Comparison of ENCODE assay signal across 13 mouse cellular contexts in the genomic region with DNA sequence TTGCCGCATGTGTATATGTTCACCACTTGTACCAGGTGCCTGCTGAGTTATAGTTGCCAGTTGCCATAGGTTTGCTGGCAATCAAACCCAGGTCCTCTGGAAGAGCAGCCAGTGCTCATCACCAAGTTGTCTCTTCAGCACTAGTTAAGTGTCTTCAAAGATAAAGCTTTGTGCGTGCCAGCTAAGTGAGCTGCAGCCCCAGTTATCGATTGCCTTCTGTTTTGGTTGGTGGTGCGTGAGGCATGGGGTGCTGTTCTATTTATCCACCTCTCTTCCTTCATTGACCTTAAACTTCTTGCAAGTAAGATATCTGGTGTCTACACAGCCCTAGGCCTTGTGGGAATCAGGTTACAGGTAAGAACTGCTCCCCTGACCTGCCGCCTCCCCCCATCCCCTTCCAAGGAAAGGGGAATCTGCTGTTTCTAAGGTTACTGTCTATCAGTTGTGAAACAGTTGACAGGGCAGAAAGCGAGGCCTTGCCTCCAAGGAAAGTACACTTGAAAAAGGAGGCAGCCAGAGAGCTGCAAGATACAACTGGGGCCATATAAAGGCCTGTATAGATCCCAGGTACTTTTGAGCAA.
DNase-seq lines count a peak whose midpoint lies in the region; ATAC-seq and TF ChIP-seq lines count a peak whose summit lies in the region.
"Had no signal": no experiment of that assay in that cellular context is flagged by ENCODE, and none has a peak within 500 bp of the region (broad histone marks: within the 10 kb centered on the region; RNA-seq: fewer than 3 reads in every experiment).

No protein-coding gene starts in this region.

- H3K36me3 ChIP-seq in E14TG2a.4 (ENCODE audit: insufficient read depth, low read length): peaks cover 61% of the 10 kb centered on the region
- 0 out of 2 replicates have a peak, but pooled peaks cover 4% of the 10 kb centered on the region for H3K36me3 ChIP-seq in embryonic facial prominence, embryonic 10.5 days (replicated peaks)
- no peaks in the 10 kb centered on the region for H3K36me3 ChIP-seq in liver, embryonic 16.5 days (ENCODE audit: control insufficient read depth, insufficient read depth)
- H3K36me3 ChIP-seq: hindbrain, embryonic 13.5 days had no signal

- no peak overlapping the region for H3K4me3 ChIP-seq in gastrocnemius, adult 2 months
- H3K4me3 ChIP-seq in E14TG2a.4 (replicated peaks; ENCODE audit: low read length): peak overlapping the region; percentile 59
- no peak overlapping the region for H3K4me3 ChIP-seq in embryonic facial prominence, embryonic 10.5 days
- H3K4me3 ChIP-seq in liver, embryonic 16.5 days (ENCODE audit: low read depth, low read length): no peak overlapping the region
- H3K4me3 ChIP-seq in cerebellum, adult 2 months (replicated peaks; ENCODE audit: insufficient read depth, low read depth, low read length): no peak overlapping the region
- H3K4me3 ChIP-seq: erythroblast, embryonic 14.5 days; heart, adult 2 months; hindbrain, embryonic 13.5 days had no signal

- H3K9ac ChIP-seq in liver, embryonic 16.5 days (ENCODE audit: low read depth, low read length): peak overlapping the region; percentile 30
- H3K9ac ChIP-seq: hindbrain, embryonic 13.5 days; lung, embryonic 14.5 days had no signal

- no peaks in the 10 kb centered on the region for H3K9me3 ChIP-seq in E14TG2a.4 (ENCODE audit: low read length)
- no peaks in the 10 kb centered on the region for H3K9me3 ChIP-seq in embryonic facial prominence, embryonic 10.5 days
- H3K9me3 ChIP-seq in liver, embryonic 16.5 days (replicated peaks; ENCODE audit: control insufficient read depth, low read length): no peaks in the 10 kb centered on the region
- H3K9me3 ChIP-seq: hindbrain, embryonic 13.5 days; megakaryocyte, embryonic 14.5 days had no signal

- peak overlapping the region; percentile 83 for H3K27ac ChIP-seq in gastrocnemius, adult 2 months
- 0 out of 2 replicates have a peak overlapping the region, but pooled peaks have one; percentile 30 for H3K27ac ChIP-seq in embryonic facial prominence, embryonic 10.5 days (replicated peaks)
- peak overlapping the region; percentile 61 for H3K27ac ChIP-seq in liver, embryonic 16.5 days (ENCODE audit: low read length)
- no peak overlapping the region for H3K27ac ChIP-seq in cerebellum, adult 2 months (ENCODE audit: insufficient read depth, low read length)
- H3K27ac ChIP-seq: hindbrain, embryonic 13.5 days had no signal

- no peaks in the 10 kb centered on the region for H3K27me3 ChIP-seq in E14TG2a.4 (ENCODE audit: insufficient read depth, low read length)
- no peaks in the 10 kb centered on the region for H3K27me3 ChIP-seq in embryonic facial prominence, embryonic 10.5 days (replicated peaks; ENCODE audit: low read depth, poor library complexity, severe bottlenecking)
- no peaks in the 10 kb centered on the region for H3K27me3 ChIP-seq in liver, embryonic 16.5 days (ENCODE audit: control insufficient read depth, insufficient read depth, low read depth, low read length)
- no peaks in the 10 kb centered on the region for H3K27me3 ChIP-seq in cerebellum, adult 2 months (ENCODE audit: control insufficient read depth, insufficient read depth, low read length)
- H3K27me3 ChIP-seq: megakaryocyte, embryonic 14.5 days had no signal

- 71% methylated on average over 6 of the region's 6 CpGs for WGBS in embryonic facial prominence, embryonic 10.5 days
- 37% methylated on average over 6 of the region's 6 CpGs for WGBS in liver, embryonic 16.5 days (ENCODE audit: insufficient replicate concordance)
- WGBS in cerebellum, adult 2 months: 94% methylated on average over 6 of the region's 6 CpGs

- peaks cover 94% of the 10 kb centered on the region for H3K4me1 ChIP-seq in E14TG2a.4 (replicated peaks; ENCODE audit: low read depth, low read length)
- H3K4me1 ChIP-seq in embryonic facial prominence, embryonic 10.5 days: peaks cover 35% of the 10 kb centered on the region
- H3K4me1 ChIP-seq in liver, embryonic 16.5 days (ENCODE audit: control insufficient read depth, low read depth, low read length): peaks cover 24% of the 10 kb centered on the region
- H3K4me1 ChIP-seq in cerebellum, adult 2 months (ENCODE audit: control insufficient read depth, insufficient read depth, low read length): peaks cover 7% of the 10 kb centered on the region

- TF ChIP-seq CTCF in gastrocnemius, adult 2 months (IDR thresholded peaks at IDR 0.05): no peak
- no peak for TF ChIP-seq CTCF in E14TG2a.4 (conservative IDR thresholded peaks at IDR 0.05; ENCODE audit: low read length)
- TF ChIP-seq CTCF in cerebellum, adult 2 months (IDR thresholded peaks at IDR 0.05; ENCODE audit: borderline replicate concordance, insufficient read depth, low read depth, low read length): no peak

- TF ChIP-seq POLR2A in cerebellum, adult 2 months (IDR thresholded peaks at IDR 0.05; ENCODE audit: borderline replicate concordance, insufficient read depth, low read length): no peak

- ATAC-seq in liver, embryonic 16.5 days (ENCODE audit: low read depth): peak; percentile 60

- DNase-seq in gastrocnemius, adult 2 months: peak; percentile 60
- DNase-seq in gastrocnemius, postnatal 14 days: no peak
- DNase-seq in embryonic facial prominence, embryonic 10.5 days (ENCODE audit: low spot score): peak; percentile 50
- no peak for DNase-seq in urinary bladder, adult 18-20 months (ENCODE audit: low spot score in 2 of 2)
- DNase-seq in adrenal gland, postnatal 36 days: no peak
- DNase-seq in cerebellum, adult 2 months: no peak
- DNase-seq: lung, embryonic 14.5 days had no signal

- H3K4me2 ChIP-seq in liver, embryonic 16.5 days (ENCODE audit: low read depth, low read length): peak overlapping the region; percentile 34; the same call in 1 of the 2 replicates
- H3K4me2 ChIP-seq: hindbrain, embryonic 13.5 days; lung, embryonic 14.5 days had no signal

- intact Hi-C loops in gastrocnemius, adult 2 months (cut with DNase I): loop anchor here (5.0 kb wide), 1 partner anchor 94 kb away; no protein-coding TSS in a partner anchor
- intact Hi-C loops in gastrocnemius, postnatal 14 days (cut with DNase I; ENCODE audit: low total_unique reads): loop anchor here (10.0 kb wide), 1 partner anchor 92 kb away; no protein-coding TSS in a partner anchor

Comparison
In these comparisons a context has a peak if more than half of its experiments do, and no peak if none do; other contexts are left out.
1. DNase-seq: peak in gastrocnemius, adult 2 months (single experiment) and embryonic facial prominence, embryonic 10.5 days (single experiment); none in gastrocnemius, postnatal 14 days (single experiment), urinary bladder, adult 18-20 months (0 of 2), adrenal gland, postnatal 36 days (0 of 2) and cerebellum, adult 2 months (0 of 2).